Mouse (Mus musculus) A20 (cell line): ENCODE measurements around the gene Fubp1.
"Not testable (repeated sequence)": the region's sequence is repeated elsewhere in the genome, so short reads cannot be mapped to it uniquely, and the experiment has no call there.

Source experiments
- DNase-seq: peaks from one replicate; pipeline ENCODE4 v3.0.0-alpha.2; 2011; ENCODE audit warnings: low read depth, low spot score

Fubp1 gene

DNA sequence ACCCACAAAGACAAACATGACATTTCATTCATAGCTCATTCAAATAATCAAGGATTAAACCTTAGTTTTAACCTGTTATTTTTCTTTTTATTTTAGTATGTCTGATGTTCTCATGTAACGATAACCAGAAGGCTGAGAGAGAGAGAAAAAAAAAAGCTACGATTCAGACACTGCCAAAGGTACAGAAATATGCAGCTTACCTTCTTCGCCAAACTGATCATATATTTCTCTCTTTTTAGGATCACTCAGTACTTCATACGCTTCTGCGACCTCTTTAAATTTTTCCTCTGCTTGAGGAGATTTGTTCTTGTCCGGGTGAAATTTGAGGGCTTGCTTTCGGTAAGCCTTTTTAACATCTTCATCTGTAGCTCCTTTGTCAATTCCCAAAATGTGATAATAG is 17.0 kb upstream of the Fubp1 start:
- no peak for DNase-seq

DNA sequence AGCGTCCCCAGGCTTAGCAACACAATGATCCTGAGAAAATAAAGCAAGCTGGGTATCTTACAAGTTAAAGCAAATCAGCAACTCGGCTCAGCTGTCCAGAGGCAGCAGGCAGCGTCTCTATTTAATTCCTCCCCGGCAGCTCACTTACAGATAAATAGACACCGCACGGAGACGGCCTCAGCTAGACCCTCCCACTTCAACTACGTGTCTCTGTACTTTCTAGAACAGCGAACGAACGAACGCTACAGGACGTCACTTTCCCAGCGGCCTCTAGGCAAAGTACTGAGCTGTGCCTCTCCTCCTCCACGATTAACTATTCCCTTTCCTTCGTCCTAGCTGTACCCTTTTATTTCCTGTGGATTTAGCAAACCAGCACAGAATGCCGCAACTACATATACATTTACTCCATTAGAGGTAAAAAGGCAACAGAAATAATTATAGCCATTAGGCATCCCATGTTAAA is 16.6 kb upstream of the Fubp1 start:
- peak; percentile 87 for DNase-seq

DNA sequence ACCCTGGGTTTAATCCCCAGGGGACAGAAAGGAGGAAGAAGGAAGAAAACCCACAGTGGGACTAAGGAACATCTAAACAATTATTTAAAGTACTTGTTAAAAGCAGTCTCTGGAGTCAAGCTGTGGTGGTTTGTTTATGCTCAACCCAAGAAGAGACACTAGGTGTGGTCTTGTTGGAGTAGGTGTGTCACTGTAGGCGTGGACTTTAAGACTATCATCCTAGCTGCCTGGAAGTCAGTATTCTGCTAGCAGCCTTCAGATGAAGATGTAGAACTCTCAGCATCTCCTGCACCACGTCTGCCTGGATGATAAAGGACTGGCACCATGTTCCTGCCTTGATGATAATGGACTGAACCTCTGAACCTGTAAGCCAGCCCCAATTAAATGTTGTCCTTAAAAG is 13.0 kb upstream of the Fubp1 start:
- not testable (repeated sequence) for DNase-seq

DNA sequence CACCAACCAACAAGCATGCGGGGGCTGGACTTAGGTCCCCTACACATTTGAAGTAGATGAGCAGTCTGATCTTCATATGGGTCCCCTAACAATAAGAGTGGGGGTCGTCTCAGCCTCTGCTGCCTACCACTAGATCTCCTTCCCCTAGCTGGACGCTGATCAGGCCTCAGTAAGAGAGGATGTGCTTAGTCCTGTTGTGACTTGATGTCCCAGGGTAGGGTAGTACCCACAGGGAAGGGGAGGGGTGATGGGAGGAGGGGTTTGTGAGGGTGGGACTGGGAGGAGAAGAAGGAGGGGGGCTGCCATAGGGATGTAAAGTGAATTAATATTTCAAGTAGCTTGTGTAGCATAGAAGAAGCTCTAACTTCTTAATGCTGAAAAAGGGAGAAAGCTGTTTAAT is 11.1 kb upstream of the Fubp1 start:
- no peak for DNase-seq

DNA sequence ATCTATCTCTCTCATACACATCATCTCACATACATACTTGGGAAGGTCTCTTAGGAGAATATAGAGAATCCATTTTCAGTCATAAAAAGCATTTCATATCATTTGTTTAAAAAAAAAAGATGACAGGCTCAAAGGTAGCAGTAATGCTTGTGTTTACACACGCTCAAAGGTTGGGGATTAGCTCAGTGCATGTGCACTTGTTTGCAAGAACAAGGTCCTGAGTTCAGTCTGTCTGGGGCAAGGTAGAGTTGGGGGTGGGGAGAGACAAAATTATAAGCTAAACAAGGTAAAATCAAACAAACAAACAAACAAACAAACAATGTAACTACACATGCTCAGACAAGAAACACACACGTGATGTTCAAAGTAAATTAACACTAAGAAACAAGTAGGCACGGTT is 9.0 kb upstream of the Fubp1 start:
- DNase-seq = no peak

DNA sequence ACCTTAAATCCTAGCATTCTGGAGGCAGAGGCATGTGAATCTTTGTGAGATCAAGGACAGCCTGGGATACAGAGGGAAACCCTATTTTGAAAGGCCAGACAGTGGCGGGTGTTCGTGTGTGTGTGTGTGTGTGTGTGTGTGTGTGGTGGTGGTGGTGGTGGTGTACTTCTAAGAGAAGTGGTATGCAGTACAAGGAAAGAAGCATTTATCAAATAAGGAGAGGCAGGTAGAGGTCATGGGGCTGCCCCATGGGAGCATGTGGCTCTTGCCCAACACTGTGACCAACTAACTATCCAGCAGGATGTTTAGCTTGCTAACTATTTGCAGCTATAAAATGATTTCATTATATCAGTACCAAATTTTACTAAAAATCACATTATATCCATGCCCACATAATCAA is 8.6 kb upstream of the Fubp1 start:
- DNase-seq = no peak

DNA sequence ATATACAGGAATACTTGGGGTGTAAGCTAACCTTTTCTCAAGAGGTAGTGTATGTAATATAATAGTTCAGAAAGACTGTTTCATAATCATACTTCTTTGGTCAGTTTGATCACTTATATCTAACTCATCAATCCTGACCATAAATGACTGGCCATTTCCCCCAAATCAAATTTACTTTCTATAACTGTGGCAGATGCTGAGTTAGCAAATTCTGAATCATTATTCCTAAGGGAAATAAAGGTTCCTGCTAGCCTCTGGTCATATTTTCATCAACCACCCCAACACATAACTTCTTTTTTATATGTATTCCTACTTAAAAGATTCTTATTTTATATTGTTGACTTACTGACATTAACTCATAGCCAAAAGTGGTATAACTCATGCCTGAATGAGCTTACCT is 7.3 kb upstream of the Fubp1 start:
- no peak for DNase-seq

DNA sequence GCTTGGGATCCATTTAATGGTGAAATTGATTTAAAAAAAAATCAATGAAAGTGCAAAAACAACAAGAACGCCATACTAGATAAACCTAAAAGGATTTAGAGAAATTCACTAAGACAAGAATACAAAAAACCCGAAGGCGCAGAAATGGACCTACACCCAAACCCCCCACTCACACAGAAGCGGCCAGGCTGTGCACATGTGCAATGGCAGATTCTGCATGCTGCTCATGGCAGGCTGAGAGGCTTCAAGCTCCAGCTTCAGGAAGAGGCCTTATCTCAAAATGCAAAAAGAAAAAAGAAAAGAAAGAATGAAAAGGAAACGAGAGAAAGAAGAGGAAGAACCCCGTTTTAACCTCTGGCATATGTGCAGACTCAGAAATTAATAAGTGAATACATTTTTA is 6.8 kb upstream of the Fubp1 start:
- no peak for DNase-seq

DNA sequence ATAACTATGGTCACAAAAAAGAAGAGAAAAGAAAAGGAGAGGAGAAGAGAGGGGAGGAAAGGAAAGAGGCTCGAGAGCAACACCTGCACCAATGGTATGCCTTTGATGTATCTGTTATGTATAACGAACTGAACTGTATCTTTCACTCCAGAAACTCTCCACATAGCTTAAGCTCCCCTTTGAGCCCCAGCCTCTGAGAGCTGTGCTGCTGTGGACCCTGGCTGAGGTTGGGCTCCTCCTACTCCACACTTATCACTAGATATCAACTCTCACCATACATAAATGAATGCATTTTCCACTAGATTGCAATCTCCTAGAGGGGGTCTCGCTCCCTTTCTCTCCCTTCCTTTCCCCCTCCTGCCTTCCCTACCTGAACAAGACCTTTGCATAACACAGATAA is 6.2 kb upstream of the Fubp1 start:
- DNase-seq = no peak

DNA sequence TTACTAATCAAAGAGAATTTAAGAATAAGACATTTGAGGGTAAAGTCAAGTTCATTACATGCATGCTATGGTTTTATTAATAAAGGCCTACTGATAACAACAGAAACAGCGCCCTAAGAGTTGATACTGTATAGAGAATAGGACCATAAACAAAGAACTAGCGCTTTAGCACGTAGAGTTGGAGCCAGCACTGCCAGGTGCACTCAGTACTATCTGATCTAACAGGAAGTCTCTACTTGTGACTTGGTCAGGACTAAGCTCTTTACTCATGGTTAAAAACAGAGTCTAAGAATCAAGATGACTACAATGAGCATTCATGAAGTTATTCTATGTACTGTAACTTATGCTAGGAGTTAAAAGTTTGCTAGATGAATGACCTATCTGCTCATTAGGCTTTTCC is 5.6 kb upstream of the Fubp1 start:
- DNase-seq = no peak

DNA sequence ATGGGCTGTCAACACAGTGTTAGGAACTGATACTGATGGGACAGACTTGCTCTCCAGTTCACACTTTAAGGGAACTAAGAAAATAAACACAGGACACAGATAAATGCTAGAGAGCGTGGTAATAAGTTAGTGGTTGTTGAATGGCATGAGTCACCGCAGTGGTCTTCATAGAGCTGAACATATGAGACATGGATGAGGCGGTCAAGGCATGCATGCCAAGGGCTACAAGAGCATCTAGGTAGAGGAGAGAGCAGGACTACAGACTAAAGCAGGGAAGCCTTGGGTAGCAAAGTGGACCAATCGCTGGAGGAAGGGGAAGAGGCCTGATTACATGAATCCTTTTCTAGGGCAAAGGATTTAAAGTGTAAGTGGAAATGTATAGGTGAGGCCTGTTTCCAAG is 3.1 kb upstream of the Fubp1 start:
- no peak for DNase-seq

DNA sequence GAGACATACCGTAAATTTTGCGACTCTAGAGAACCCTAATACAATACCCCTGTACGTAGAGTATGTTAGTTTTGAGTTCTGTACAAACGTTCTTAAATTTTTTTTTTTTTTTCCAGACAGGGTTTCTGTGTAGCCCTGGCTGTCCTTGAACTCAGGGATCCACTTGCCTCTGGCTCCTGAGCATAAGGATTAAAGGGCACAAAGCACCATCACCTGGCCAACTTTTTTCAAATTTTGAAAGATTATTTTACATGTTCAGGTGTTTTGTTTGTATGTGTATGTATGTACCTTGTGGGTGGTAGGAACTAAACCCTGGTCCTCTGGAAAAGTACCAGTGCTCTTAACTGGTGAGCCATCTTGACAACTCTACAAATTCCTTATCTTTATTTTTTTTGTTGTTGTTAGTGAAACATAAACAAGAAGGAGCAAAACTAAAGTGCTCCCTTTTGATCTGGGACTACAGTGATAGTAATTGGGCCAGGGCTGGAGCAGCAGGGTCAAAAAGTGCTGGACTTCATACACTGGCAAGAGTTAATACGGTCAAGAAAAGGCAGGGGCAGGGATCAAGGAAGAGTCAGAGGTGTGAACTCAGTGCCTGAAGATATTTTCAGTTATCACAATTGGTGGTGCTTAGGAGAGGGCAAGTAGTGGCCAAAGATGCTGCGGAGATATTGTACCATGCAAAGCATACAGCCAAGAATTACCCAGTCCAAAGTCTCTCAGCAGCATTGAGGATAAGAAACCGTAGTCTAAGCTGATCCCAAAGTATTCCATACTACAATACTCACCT is 1.9 kb upstream of the Fubp1 start:
- no peak for DNase-seq

DNA sequence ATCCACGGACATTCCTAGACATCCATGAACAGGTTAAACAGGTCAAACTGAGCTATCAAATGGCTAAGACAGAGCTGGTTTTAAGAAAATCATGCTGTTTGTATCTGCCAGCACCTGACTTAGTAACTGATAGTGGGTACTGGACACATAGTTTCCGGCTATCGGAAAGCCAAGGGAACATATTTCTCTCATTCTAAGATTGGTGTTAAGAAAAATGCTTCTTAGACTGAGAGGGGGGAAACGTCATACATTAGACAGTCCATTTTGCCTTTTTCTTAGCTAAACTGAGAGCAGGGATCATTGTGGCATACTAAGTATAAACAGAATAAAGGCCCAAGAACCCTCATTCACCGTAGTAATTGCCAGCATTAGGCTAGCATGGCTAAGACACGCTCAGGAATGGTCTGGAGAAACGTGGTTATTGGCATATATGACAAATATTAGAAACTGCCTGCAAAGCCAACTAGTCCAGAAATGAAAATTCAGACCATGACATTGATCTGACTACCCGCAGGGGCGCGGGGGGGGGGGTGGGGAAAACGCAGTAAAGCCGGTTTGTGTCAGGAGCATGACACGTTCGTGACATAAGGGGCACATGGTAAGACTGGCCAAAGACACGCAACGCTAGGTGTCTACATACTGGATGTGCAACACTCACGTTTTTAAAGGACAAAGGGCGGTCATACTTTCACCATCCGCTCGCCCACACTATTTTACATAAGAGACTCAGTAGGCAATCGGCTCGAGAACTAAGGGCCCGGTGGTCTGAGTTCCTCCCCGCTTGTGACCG is 850 bp upstream of the Fubp1 start:
- peak; percentile 67 for DNase-seq

DNA sequence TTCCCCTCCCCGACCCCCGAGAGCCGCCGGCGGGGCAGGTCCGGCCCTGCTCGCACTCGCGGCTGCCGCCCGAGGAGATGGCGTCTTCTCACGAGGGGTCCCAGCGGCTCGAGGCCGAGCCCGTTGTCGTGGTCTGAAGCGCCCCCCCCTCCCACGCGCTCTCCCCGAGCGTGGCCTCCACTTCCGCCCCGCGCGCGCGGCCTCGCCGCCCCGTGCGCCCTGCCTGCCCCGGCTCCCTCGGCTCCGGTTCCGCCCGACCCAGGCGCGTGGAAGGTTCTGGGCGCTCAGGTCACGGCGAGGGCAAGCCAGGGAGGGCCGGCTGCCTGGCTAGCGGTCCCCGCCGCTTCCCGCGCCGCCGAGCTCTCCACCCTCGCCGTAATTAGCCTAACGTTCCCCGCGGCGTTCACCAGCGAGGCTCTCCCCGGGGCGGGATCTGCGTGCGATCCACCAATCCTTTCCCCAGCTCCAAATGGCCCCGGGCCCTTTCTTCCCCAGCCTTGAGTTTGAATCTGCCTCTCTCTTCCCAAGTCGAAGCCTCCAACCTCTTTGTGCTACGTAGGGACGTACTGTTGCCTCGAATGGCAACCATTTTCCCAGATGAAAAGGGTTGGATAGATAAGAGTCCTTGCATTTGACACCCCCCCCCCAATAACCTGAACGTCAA is 638 bp downstream of the Fubp1 start:
- DNase-seq = no peak

DNA sequence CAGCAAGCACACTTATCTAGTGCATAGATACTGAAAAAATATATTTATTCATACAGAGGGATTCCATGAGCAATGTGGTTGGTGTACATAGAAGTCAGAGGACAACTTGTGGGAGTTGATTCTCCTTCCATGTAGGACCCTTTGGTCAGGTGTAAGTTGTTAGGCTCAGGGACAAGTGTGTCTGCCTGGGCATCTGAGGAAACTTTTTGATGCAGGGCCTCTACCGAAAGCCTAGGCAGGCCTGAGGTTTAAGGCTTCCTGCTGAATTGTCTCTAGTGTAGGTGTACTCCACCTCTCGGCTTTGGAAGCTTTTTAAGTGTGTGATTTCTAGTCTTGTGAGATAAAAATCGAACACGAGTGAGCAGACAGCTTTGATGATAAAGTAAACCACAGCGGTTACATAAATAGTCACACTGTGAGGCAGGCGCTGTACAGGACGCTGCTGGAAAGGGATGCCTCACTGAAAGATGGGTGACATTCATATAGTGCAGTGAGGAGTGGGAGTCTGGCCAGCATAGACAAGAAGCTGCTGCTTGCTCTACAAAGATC is 1.6 kb downstream of the Fubp1 start:
- peak; percentile 42 for DNase-seq

DNA sequence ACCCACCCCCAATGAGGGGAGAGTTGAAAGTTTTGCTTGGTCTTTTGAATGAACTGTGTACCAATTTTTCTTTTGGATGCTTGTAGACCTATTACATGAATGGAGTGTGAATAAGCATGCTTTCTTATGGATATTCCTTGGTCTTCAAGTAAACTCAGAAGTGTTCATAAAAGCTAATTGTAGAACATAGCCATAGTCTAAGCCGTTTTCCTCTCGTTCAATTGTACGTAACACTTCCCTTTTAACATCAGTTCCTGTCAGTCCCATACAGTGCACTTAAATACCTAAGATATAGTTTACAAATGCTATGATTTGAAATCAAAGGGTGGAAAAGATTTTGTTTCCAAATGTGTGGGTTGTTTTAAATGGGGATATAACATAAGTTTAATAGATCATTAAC is 3.2 kb downstream of the Fubp1 start:
- no peak for DNase-seq

DNA sequence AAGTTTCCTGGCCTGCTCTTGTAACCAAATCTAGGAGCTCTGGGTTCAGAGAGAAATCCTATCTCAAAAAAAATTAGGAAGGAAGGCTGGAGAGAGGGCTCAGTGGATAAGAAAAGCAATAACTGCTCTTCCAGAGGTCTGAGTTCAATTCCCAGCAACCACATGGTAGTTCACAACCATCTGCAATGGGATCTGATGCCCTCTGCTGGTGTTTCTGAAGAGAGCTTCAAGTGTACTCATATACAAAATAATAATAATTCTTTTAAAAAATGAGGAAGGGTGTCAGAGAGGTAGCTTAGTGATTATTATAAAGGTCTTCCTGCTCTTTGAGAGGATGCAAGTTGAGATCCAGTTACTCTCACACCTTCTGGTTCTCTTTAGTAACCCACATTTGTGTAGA is 14.7 kb downstream of the Fubp1 start:
- no peak for DNase-seq

DNA sequence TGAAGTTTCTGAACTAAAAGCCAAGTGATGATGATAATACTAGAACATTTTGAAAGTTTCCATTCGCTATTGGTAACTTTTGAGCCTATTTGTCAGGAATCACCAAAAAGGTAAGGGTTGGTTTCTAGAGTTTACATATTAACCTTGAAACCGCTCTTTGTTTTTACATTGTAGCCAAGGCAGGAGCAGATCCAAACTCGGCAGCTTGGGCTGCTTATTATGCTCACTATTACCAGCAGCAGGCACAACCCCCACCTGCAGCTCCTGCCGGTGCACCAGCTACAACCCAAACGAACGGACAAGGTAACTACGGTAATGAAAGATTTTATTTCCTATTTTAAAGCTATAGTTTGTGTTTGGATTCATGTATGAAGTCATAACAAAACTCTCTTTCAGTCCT is 15.7 kb downstream of the Fubp1 start:
- DNase-seq = no peak

DNA sequence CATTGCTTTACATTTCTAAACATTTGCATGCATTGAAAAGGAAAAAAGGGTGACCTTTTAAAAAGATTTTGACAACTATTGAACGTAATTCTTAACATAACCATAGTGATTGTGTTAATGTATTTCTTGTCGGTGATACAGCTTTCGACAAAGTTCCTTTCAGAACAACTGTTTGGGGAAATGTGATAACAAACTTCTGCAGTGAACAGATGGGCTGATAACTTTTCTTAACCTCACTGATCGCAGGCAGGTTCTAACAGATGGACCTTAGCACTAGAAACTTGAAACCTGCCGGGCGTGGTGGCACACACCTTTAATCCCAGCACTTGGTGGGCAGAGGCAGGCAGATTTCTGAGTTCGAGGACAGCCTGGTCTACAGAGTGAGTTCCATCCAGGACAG is 18.6 kb downstream of the Fubp1 start:
- DNase-seq = no peak

DNA sequence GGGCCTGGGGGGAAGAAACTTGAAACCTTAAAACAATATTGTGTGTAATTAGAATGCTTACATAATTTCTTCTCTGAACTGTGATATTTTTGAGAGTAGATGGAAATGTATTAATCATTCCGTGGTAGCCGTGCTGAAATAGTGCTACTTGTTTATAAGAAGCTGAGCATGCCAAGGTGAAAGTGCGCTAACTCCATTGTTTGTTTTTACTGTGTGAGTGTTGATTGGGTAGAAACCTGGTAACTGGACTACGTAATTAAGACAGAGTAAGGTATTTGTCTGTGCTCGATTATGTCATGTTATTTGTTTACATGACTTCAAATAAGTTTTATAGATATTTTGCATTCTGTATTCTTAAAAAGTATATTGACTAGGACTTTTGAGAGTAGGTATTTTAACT is 19.0 kb downstream of the Fubp1 start:
- no peak for DNase-seq

DNA sequence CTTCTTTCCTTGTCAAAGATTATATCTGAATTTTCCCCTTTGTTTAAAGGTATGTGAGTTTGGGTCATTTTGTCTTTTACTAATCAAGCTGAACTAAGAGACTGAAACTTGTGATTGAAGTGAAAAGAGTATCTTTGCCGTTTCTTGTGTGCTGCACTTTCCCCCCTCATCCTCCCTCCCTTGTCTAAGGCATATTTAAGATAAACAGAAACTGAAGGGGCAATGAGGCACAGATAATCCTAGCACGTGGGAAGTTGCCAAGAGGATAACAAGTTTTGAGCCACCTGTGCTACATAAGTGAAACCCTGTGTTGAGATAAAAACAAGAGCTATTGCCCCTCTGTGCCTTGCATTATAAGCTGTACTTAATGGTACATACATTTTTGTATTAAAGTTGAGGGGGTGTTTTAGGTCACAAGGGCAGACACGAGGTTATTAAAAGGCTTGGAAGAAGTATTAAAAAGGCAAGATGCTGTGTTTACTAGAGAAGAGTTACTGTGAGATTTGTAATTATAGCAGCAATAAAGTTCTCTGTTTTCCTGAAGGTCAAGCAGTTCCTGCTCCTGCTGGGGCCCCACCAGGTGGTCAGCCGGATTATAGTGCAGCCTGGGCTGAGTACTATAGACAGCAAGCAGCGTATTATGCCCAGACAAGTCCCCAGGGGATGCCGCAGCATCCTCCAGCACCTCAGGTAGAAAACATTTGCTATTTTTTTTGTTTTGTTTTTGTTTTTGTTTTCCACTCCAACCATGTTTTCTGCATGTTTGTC is 21.3 kb downstream of the Fubp1 start:
- DNase-seq = no peak

DNA sequence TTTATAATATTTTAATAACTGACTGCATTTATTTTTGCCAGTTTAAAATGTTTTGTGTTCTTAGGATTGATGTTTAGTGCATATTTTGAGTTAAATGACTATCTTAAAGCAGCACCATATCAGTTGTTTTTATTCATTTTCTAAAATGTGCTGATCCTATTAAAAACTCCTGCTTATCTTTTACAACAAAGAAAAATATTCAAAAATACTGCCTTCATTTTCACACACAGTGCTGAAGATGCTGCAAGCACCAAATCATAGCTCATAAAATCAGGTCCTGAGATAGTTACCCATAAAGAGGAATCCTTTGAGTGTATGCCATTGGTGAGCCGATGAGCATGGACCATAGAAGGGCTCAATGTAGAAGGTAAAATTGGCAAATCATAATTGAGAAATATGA is 25.0 kb downstream of the Fubp1 start:
- no peak for DNase-seq
